ENCODE assay signal across 8 mouse cellular contexts in the genomic region with DNA sequence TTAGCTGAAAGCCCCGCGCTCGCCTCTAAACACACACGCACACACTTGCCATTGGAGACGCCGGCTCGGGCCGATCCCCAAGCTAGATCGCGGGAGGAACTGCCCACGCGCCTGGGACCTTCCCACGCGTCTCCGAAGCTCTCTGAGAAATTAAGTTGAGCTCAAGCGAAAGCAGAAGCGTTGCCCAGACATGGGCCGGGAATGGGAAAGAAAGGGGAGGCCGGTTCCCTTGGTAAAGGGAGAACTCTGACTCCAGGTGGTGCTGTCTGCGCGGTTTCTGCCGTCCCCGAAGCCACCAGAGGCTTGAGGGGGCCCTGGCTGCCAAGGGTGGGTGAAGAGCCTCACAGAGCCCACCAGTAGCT. TPM values are rescaled to one million over a fixed set of nuclear protein-coding genes. Genes with fewer than 3 reads are reported as not detected.
DNase-seq lines count a peak whose midpoint lies in the region; ATAC-seq and TF ChIP-seq lines count a peak whose summit lies in the region.

TSS of gene Sulf2 (minus strand) at position 210 of the 362 bp plus-strand sequence.

- peak within 1 kb of the TSS; percentile 39; the same call in 1 of the 2 replicates for H3K27ac ChIP-seq in spleen, adult 2 months (ENCODE audit: insufficient read depth, low read length)
- H3K27ac ChIP-seq in forebrain, embryonic 15.5 days (replicated peaks), result peak within 1 kb of the TSS; percentile 62
- H3K27ac ChIP-seq in heart, postnatal 0 days (ENCODE audit: low read depth), result peak within 1 kb of the TSS; percentile 93
- H3K27ac ChIP-seq in liver, embryonic 15.5 days (replicated peaks), result no peak within 1 kb of the TSS
- H3K27ac ChIP-seq in neural tube, embryonic 11.5 days (ENCODE audit: low read depth, low read length), result peak within 1 kb of the TSS; percentile 95

- no peaks in the 10 kb centered on the region for H3K36me3 ChIP-seq in spleen, adult 2 months (ENCODE audit: control insufficient read depth, insufficient read depth, low read length)
- no peaks in the 10 kb centered on the region for H3K36me3 ChIP-seq in forebrain, embryonic 15.5 days
- H3K36me3 ChIP-seq in heart, postnatal 0 days (replicated peaks; ENCODE audit: control insufficient read depth, insufficient read depth, low read length), result no peaks in the 10 kb centered on the region
- no peaks in the 10 kb centered on the region for H3K36me3 ChIP-seq in liver, embryonic 15.5 days (replicated peaks)
- H3K36me3 ChIP-seq in neural tube, embryonic 11.5 days (ENCODE audit: control insufficient read depth, insufficient read depth, low read length), result no peaks in the 10 kb centered on the region

- H3K4me3 ChIP-seq in spleen, adult 2 months (ENCODE audit: extremely low read depth, insufficient read depth, insufficient read length), result peak within 1 kb of the TSS; percentile 51
- peak within 1 kb of the TSS; percentile 58 for H3K4me3 ChIP-seq in forebrain, embryonic 15.5 days
- H3K4me3 ChIP-seq in heart, postnatal 0 days (ENCODE audit: low read depth, low read length), result peak within 1 kb of the TSS; percentile 68
- peak within 1 kb of the TSS; percentile 47 for H3K4me3 ChIP-seq in liver, embryonic 15.5 days (replicated peaks)
- H3K4me3 ChIP-seq in neural tube, embryonic 11.5 days (ENCODE audit: low read depth, low read length), result peak within 1 kb of the TSS; percentile 82

- under 1% methylated on average over 23 of the region's 23 CpGs for WGBS in spleen, adult 2 months
- under 1% methylated on average over 23 of the region's 23 CpGs for WGBS in forebrain, embryonic 15.5 days
- WGBS in heart, postnatal 0 days, result under 1% methylated on average over 23 of the region's 23 CpGs
- WGBS in liver, embryonic 15.5 days (ENCODE audit: insufficient replicate concordance), result 1% methylated on average over 23 of the region's 23 CpGs
- WGBS in neural tube, embryonic 11.5 days, result under 1% methylated on average over 23 of the region's 23 CpGs

- peaks cover 18% of the 10 kb centered on the region for H3K27me3 ChIP-seq in spleen, adult 2 months (ENCODE audit: control insufficient read depth, insufficient read depth, low read length)
- H3K27me3 ChIP-seq in forebrain, embryonic 15.5 days, result peaks cover 38% of the 10 kb centered on the region
- no peaks in the 10 kb centered on the region for H3K27me3 ChIP-seq in heart, postnatal 0 days (ENCODE audit: control insufficient read depth, insufficient read depth, low read length)
- peaks cover 67% of the 10 kb centered on the region for H3K27me3 ChIP-seq in liver, embryonic 15.5 days
- no peaks in the 10 kb centered on the region for H3K27me3 ChIP-seq in neural tube, embryonic 11.5 days (ENCODE audit: control insufficient read depth, insufficient read depth, low read length)

- peak within 1 kb of the TSS; percentile 64 for H3K9ac ChIP-seq in forebrain, embryonic 15.5 days (replicated peaks)
- peak within 1 kb of the TSS; percentile 75 for H3K9ac ChIP-seq in heart, postnatal 0 days (replicated peaks; ENCODE audit: low read depth, low read length)
- H3K9ac ChIP-seq in liver, embryonic 15.5 days, result no peak within 1 kb of the TSS
- H3K9ac ChIP-seq in neural tube, embryonic 11.5 days (ENCODE audit: low read length), result peak within 1 kb of the TSS; percentile 96

- H3K4me1 ChIP-seq in spleen, adult 2 months (ENCODE audit: control insufficient read depth, insufficient read depth, insufficient read length), result peaks cover 5% of the 10 kb centered on the region; the same call in 1 of the 2 replicates
- peaks cover 56% of the 10 kb centered on the region for H3K4me1 ChIP-seq in forebrain, embryonic 15.5 days
- H3K4me1 ChIP-seq in heart, postnatal 0 days (ENCODE audit: control insufficient read depth, insufficient read depth), result peaks cover 38% of the 10 kb centered on the region
- H3K4me1 ChIP-seq in liver, embryonic 15.5 days (replicated peaks), result peaks cover 12% of the 10 kb centered on the region; the same call in 1 of the 2 replicates
- H3K4me1 ChIP-seq in neural tube, embryonic 11.5 days (ENCODE audit: control insufficient read depth, insufficient read depth, low read length), result peaks cover 34% of the 10 kb centered on the region

- TF ChIP-seq CTCF in spleen, adult 2 months (IDR thresholded peaks at IDR 0.05; ENCODE audit: extremely low read depth, insufficient read depth, insufficient read length, insufficient replicate concordance), result peak; percentile 16; the same call in 1 of the 2 replicates
- TF ChIP-seq CTCF in heart, postnatal 0 days (IDR thresholded peaks at IDR 0.05; ENCODE audit: low read depth), result peak; percentile 83

- ATAC-seq in forebrain, embryonic 15.5 days (replicated peaks), result peak; percentile 49
- peak; percentile 67 for ATAC-seq in heart, postnatal 0 days (ENCODE audit: insufficient read depth, low read depth)
- ATAC-seq in liver, embryonic 15.5 days (ENCODE audit: insufficient read depth), result no peak
- peak; percentile 54 for ATAC-seq in neural tube, embryonic 11.5 days (ENCODE audit: insufficient read depth, low FRiP score, low TSS enrichment)

- H3K9me3 ChIP-seq in forebrain, embryonic 15.5 days, result no peaks in the 10 kb centered on the region
- no peaks in the 10 kb centered on the region for H3K9me3 ChIP-seq in heart, postnatal 0 days (replicated peaks; ENCODE audit: control insufficient read depth, low read length)
- H3K9me3 ChIP-seq in liver, embryonic 15.5 days (replicated peaks), result no peaks in the 10 kb centered on the region
- no peaks in the 10 kb centered on the region for H3K9me3 ChIP-seq in neural tube, embryonic 11.5 days (ENCODE audit: control insufficient read depth, low read length)

- peak within 1 kb of the TSS; percentile 94 for H3K4me2 ChIP-seq in forebrain, embryonic 15.5 days (replicated peaks)
- H3K4me2 ChIP-seq in heart, postnatal 0 days (ENCODE audit: low read depth, low read length), result peak within 1 kb of the TSS; percentile 96
- peak within 1 kb of the TSS; percentile 70 for H3K4me2 ChIP-seq in liver, embryonic 15.5 days
- H3K4me2 ChIP-seq in neural tube, embryonic 11.5 days (ENCODE audit: low read depth), result peak within 1 kb of the TSS; percentile 76

- no peak for TF ChIP-seq POLR2A in spleen, adult 2 months (IDR thresholded peaks at IDR 0.05; ENCODE audit: low read depth, low read length)

- peak in 1 of 2 experiments; percentile 10 for DNase-seq in spleen, adult 2 months (ENCODE audit: low read depth in 1 of 2, low spot score in 2 of 2)
- no peak for DNase-seq in spleen, adult 12 weeks (ENCODE audit: low spot score)
- peak; percentile 91 for DNase-seq in heart, postnatal 0 days (ENCODE audit: low spot score)
- peak; percentile 79 to 85 for DNase-seq in kidney, postnatal 36 days
- DNase-seq in neural tube, embryonic 11.5 days (ENCODE audit: low spot score), result peak; percentile 87
- peak; percentile 9 for DNase-seq in thymus, postnatal 0 days (ENCODE audit: low spot score)

- no peak for TF ChIP-seq EP300 in heart, postnatal 0 days (IDR thresholded peaks at IDR 0.05; ENCODE audit: low read depth)

RNA-seq across cellular contexts. Expression of gene Sulf2, which starts in this region (rescaled TPM):
- polyA plus RNA-seq in spleen, adult 2 months (2012; rRNA removed), result 20.0 and 24.2 TPM in 2 replicates
- polyA plus RNA-seq in forebrain, embryonic 15.5 days (2015; fragmentation: Nextera tagmentation; extraction: Ambion mirVana), result 30.3 and 36.0 TPM in 2 replicates
- total RNA-seq in heart, postnatal 0 days (2014; rRNA removed; ENCODE audit: low replicate concordance), result 86.5 and 94.0 TPM in 2 replicates
- 51.9 and 54.8 TPM in 2 replicates for polyA plus RNA-seq in heart, postnatal 0 days (2015; fragmentation: Nextera tagmentation; extraction: Ambion mirVana)
- 1.5 and 1.9 TPM in 2 replicates for polyA plus RNA-seq in liver, embryonic 15.5 days (2015; fragmentation: Nextera tagmentation; extraction: Ambion mirVana)
- 156 and 161 TPM in 2 replicates for polyA plus RNA-seq in neural tube, embryonic 11.5 days (2014; fragmentation: Nextera tagmentation; extraction: Ambion mirVana)
- polyA plus RNA-seq in thymus, postnatal 0 days (2015; fragmentation: Nextera tagmentation; extraction: Ambion mirVana), result 9.4 and 12.6 TPM in 2 replicates
